Mouse (Mus musculus): ENCODE measurements around the gene Krtap1-4.
A peak's percentile ranks its signal among the peaks of the same experiment; 100 is the strongest.

The Krtap1-4 gene

GRCm38 (mm10) chr11:99550765-99551164 lies 32.7 kb downstream of the Krtap1-4 start, which contains the start of gene Krtap3-3:
Gene Krtap3-3, minus strand, starts transcription at chr11:99550865.
- no peak for DNase-seq (ENCODE audit: low read depth, low spot score)

DNA sequence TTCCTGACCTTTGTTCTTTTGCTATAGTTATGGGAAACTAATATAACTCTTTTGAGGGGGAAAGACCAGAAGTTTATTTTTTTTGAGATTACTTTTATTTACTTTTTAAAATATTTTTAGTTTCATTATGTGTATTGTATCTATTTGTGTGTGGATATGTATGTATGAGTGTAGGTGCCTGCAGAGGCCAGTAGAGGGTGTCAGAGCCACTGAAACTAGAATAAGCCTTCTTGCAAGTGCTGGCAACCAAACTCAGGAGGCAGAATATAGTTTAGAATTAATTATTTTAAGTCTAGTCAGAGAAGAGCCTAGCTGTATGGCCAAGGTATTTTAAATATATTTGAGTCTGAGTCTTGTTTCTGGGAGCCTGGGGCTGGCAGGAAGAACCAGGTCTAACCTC lies 35.6 kb downstream of the Krtap1-4 start:
- peak; percentile 11 for DNase-seq (ENCODE audit: low read depth, low spot score)

DNA sequence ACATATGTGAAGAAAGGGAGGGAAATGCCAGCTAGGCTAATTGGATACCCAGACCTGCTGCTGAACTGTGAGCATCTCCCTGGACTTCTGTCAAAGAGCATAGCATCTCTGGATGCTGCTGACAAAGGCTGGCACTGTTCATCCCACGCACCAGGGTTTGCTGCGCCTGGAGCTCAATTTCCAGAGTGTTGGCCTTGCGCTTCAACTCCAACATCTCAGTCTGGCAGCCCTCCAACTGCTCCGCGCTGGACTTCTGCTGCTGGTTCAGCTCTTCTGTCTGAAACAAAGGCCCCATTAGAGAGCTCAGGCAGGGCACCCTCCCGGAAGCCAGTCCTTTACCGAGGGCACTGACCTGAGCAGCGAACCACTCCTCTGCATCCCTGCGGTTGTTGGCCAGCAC lies 43.7 kb downstream of the Krtap1-4 start:
- no peak for DNase-seq (ENCODE audit: low read depth, low spot score)

Measured in A20 (cell line).